Mouse (Mus musculus): Measurements from ENCODE around the gene Fam205a4. TPM values are rescaled to one million over a fixed set of nuclear protein-coding genes. Genes with fewer than 3 reads are reported as not detected.
"Not testable (repeated sequence)": the region's sequence is repeated elsewhere in the genome, so short reads cannot be mapped to it uniquely, and the experiment has no call there.

The Fam205a4 gene
- not detected in 2 replicates for polyA plus RNA-seq (2016; fragmentation: Nextera tagmentation; extraction: Ambion mirVana)

GRCm38 (mm10) chr4:41965758-41966157 is at the start of gene Fam205a4:
TSS of gene Fam205a4 (plus strand) at chr4:41966058.
- H3K4me3 ChIP-seq; H3K27ac ChIP-seq; H3K9me3 ChIP-seq; H3K27me3 ChIP-seq (ENCODE audit: poor library complexity, severe bottlenecking); H3K4me1 ChIP-seq; DNase-seq (ENCODE audit: extremely low spot score, low spot score); H3K36me3 ChIP-seq (replicated peaks): not testable (repeated sequence)
- no CpG with 5 or more reads among the region's 1 CpGs for WGBS

GRCm38 (mm10) chr4:41941272-41941671 is 24.6 kb upstream of the Fam205a4 start, which contains the start of gene Gm20878:
TSS of gene Gm20878 (plus strand) at chr4:41941572.
- not testable (repeated sequence) for H3K9me3 ChIP-seq; H3K4me3 ChIP-seq; H3K4me1 ChIP-seq; H3K36me3 ChIP-seq (replicated peaks); H3K27me3 ChIP-seq (ENCODE audit: poor library complexity, severe bottlenecking); H3K27ac ChIP-seq; DNase-seq (ENCODE audit: extremely low spot score, low spot score)
- WGBS, result no CpG with 5 or more reads among the region's 8 CpGs

Other genes with a start within 250 kb of the Fam205a4 start
- 141 and 142 TPM in 2 replicates for gene Dctn3, start 242.9 kb upstream of the Fam205a4 start, polyA plus RNA-seq (2016; fragmentation: Nextera tagmentation; extraction: Ambion mirVana)
- gene Arid3c, start 234.9 kb upstream of the Fam205a4 start, polyA plus RNA-seq (2016; fragmentation: Nextera tagmentation; extraction: Ambion mirVana), result 1.1 and 1.4 TPM in 2 replicates
- gene Galt, start 210.8 kb upstream of the Fam205a4 start, polyA plus RNA-seq (2016; fragmentation: Nextera tagmentation; extraction: Ambion mirVana), result 23.6 and 23.7 TPM in 2 replicates
- gene Sigmar1, start 209.9 kb upstream of the Fam205a4 start, polyA plus RNA-seq (2016; fragmentation: Nextera tagmentation; extraction: Ambion mirVana), result 102 and 103 TPM in 2 replicates
- 45.5 and 50.9 TPM in 2 replicates for gene Ccl27a, start 191.8 kb upstream of the Fam205a4 start, polyA plus RNA-seq (2016; fragmentation: Nextera tagmentation; extraction: Ambion mirVana)
- not detected in 2 replicates for gene Gm21541, start 62.4 kb upstream of the Fam205a4 start, polyA plus RNA-seq (2016; fragmentation: Nextera tagmentation; extraction: Ambion mirVana)
- gene Gm20878, start 24.5 kb upstream of the Fam205a4 start, polyA plus RNA-seq (2016; fragmentation: Nextera tagmentation; extraction: Ambion mirVana), result 1.6 and 2.3 TPM in 2 replicates
- 0.19 TPM in 1 of 2 replicates, not detected in the other for gene Gm21093, start 68.7 kb downstream of the Fam205a4 start, polyA plus RNA-seq (2016; fragmentation: Nextera tagmentation; extraction: Ambion mirVana)
- gene Gm3893, start 125.1 kb downstream of the Fam205a4 start, polyA plus RNA-seq (2016; fragmentation: Nextera tagmentation; extraction: Ambion mirVana), result not detected in 2 replicates
- gene Gm13304, start 148.8 kb downstream of the Fam205a4 start, polyA plus RNA-seq (2016; fragmentation: Nextera tagmentation; extraction: Ambion mirVana), result 0.24 TPM in 1 of 2 replicates, not detected in the other
- gene Gm13306, start 187.4 kb downstream of the Fam205a4 start, polyA plus RNA-seq (2016; fragmentation: Nextera tagmentation; extraction: Ambion mirVana), result not detected in 2 replicates
- gene Gm13305, start 202.5 kb downstream of the Fam205a4 start, polyA plus RNA-seq (2016; fragmentation: Nextera tagmentation; extraction: Ambion mirVana), result not detected in 2 replicates